Mouse (Mus musculus) CH12.LX (cell line): ENCODE results near the gene Unc13b. TPM values are rescaled to one million over a fixed set of nuclear protein-coding genes. Genes with fewer than 3 reads are reported as not detected.

Source experiments
- DNase-seq: peaks from one replicate; pipeline ENCODE4 v3.0.0-alpha.2; 2013; ENCODE audit errors: extremely low read depth
- H3K27ac ChIP-seq: 2 replicates; pipeline ENCODE4 v1.5.1; 2012; ENCODE audit warnings: low read depth, mild to moderate bottlenecking, control low read depth, moderate library complexity; ENCODE audit not compliant: insufficient read depth
- H3K27me3 ChIP-seq: replicated peaks from 2 replicates; pipeline ENCODE3; 2012; ENCODE audit warnings: inconsistent platforms
- H3K36me3 ChIP-seq, 2 experiments: replicated peaks in 1 of 2; 2 replicates each; pipeline versions ENCODE3 to v1.6.1; 2012; ENCODE audit warnings: inconsistent platforms in 1 of 2, low read length in 1 of 2, mild to moderate bottlenecking in 1 of 2, mixed read lengths in 1 of 2, moderate library complexity in 1 of 2; ENCODE audit not compliant: control insufficient read depth in 1 of 2, insufficient read depth in 1 of 2
- H3K4me1 ChIP-seq, 2 experiments: 2 replicates each; pipeline ENCODE4 v1.6.1; 2012; ENCODE audit warnings: inconsistent platforms in 1 of 2, moderate library complexity in 1 of 2; ENCODE audit not compliant: insufficient read depth in 2 of 2, control insufficient read depth in 1 of 2
- H3K4me2 ChIP-seq: 2 replicates; pipeline ENCODE4 v1.6.1; 2012; ENCODE audit warnings: low read depth, mild to moderate bottlenecking, control low read depth; ENCODE audit not compliant: poor library complexity, insufficient read depth, severe bottlenecking
- H3K4me3 ChIP-seq, 3 experiments: fragments of 150-350 bp in 1 of 3; sonication (generic) in 1 of 3; replicated peaks in 1 of 3; 2 replicates each; pipeline versions ENCODE3 to v1.5.1; 2011 to 2012; ENCODE audit warnings: low read depth in 2 of 3, low read length in 2 of 3, mild to moderate bottlenecking in 2 of 3, moderate library complexity in 2 of 3, control low read depth in 1 of 3, improper control_type of control experiment in 1 of 3, inconsistent platforms in 1 of 3, mixed read lengths in 1 of 3; ENCODE audit not compliant: poor library complexity in 1 of 3
- H3K79me2 ChIP-seq: replicated peaks from 2 replicates; pipeline ENCODE4 v1.6.1; 2012; ENCODE audit warnings: mild to moderate bottlenecking, moderate library complexity; ENCODE audit not compliant: control insufficient read depth, poor library complexity, insufficient read depth, severe bottlenecking; ENCODE audit errors: extremely low read depth
- H3K9ac ChIP-seq: 2 replicates; pipeline ENCODE4 v1.6.1; 2012; ENCODE audit warnings: low read depth, mild to moderate bottlenecking, control low read depth, moderate library complexity; ENCODE audit not compliant: insufficient read depth
- H3K9me3 ChIP-seq: replicated peaks from 2 replicates; pipeline ENCODE3; 2012; ENCODE audit warnings: low read length, inconsistent platforms, mixed read lengths
- CTCF ChIP-seq, 2 experiments: IDR thresholded peaks in 1 of 2; conservative IDR thresholded peaks in 1 of 2; 2 replicates each; pipeline ENCODE4 v1.5.1; 2011 to 2012; ENCODE audit warnings: low read depth in 2 of 2, low read length in 2 of 2, improper control_type of control experiment in 1 of 2, inconsistent platforms in 1 of 2, mild to moderate bottlenecking in 1 of 2, moderate library complexity in 1 of 2
- E2F4 ChIP-seq: IDR thresholded peaks from 2 replicates; pipeline ENCODE4 v1.6.1; 2011; ENCODE audit warnings: low read depth, low read length, improper control_type of control experiment; ENCODE audit not compliant: insufficient replicate concordance
- EP300 ChIP-seq: IDR thresholded peaks from 2 replicates; pipeline ENCODE4 v1.6.1; 2011; ENCODE audit warnings: low read length, improper control_type of control experiment
- ETS1 ChIP-seq: conservative IDR thresholded peaks from 2 replicates; pipeline ENCODE4 v1.6.1; 2012; ENCODE audit warnings: low read depth, mild to moderate bottlenecking, inconsistent platforms, low read length, improper control_type of control experiment, moderate library complexity
- JUND ChIP-seq: conservative IDR thresholded peaks from 2 replicates; pipeline ENCODE4 v1.6.1; 2011; ENCODE audit warnings: low read depth, low read length, improper control_type of control experiment
- KAT2A ChIP-seq: IDR thresholded peaks from 2 replicates; pipeline ENCODE4 v1.6.1; 2012; ENCODE audit warnings: low read length, improper control_type of control experiment, inconsistent platforms; ENCODE audit not compliant: insufficient replicate concordance
- MAX ChIP-seq: IDR thresholded peaks from 2 replicates; pipeline ENCODE4 v1.6.1; 2011; ENCODE audit warnings: low read length, improper control_type of control experiment
- MYC ChIP-seq: IDR thresholded peaks from 2 replicates; pipeline ENCODE4 v1.6.1; 2011; ENCODE audit warnings: low read depth, mild to moderate bottlenecking, improper control_type of control experiment, low read length
- NELFE ChIP-seq: IDR thresholded peaks from 2 replicates; pipeline ENCODE4 v1.6.1; 2011; ENCODE audit warnings: low read depth, low read length, improper control_type of control experiment
- PAX5 ChIP-seq: IDR thresholded peaks from 2 replicates; pipeline ENCODE4 v1.6.1; 2012; ENCODE audit warnings: low read length, inconsistent platforms, mixed read lengths
- POLR2AphosphoS2 ChIP-seq: IDR thresholded peaks from 2 replicates; pipeline ENCODE4 v1.6.1; 2011; ENCODE audit warnings: low read depth, low read length, improper control_type of control experiment
- RAD21 ChIP-seq: IDR thresholded peaks from 2 replicates; pipeline ENCODE4 v1.6.1; 2011; ENCODE audit warnings: low read depth, mild to moderate bottlenecking, low read length, improper control_type of control experiment, moderate library complexity
- RCOR1 ChIP-seq: conservative IDR thresholded peaks from 2 replicates; pipeline ENCODE4 v1.6.1; 2012; ENCODE audit warnings: low read depth, mild to moderate bottlenecking, inconsistent platforms, low read length, improper control_type of control experiment
- SIN3A ChIP-seq: IDR thresholded peaks from 2 replicates; pipeline ENCODE4 v1.6.1; 2012; ENCODE audit warnings: low read length, improper control_type of control experiment, inconsistent platforms
- SMC3 ChIP-seq: IDR thresholded peaks from 2 replicates; pipeline ENCODE4 v1.6.1; 2011; ENCODE audit warnings: low read depth, low read length, improper control_type of control experiment
- TBP ChIP-seq: conservative IDR thresholded peaks from 2 replicates; pipeline ENCODE4 v1.6.1; 2011; ENCODE audit warnings: low read depth, low read length, improper control_type of control experiment
- UBTF ChIP-seq: IDR thresholded peaks from 2 replicates; pipeline ENCODE4 v1.6.1; 2012; ENCODE audit warnings: low read depth, mild to moderate bottlenecking, inconsistent platforms, low read length, improper control_type of control experiment, moderate library complexity
- USF1 ChIP-seq: IDR thresholded peaks from 2 replicates; pipeline ENCODE4 v1.6.1; 2014; ENCODE audit warnings: low read depth, mild to moderate bottlenecking, inconsistent platforms, low read length, improper control_type of control experiment
- USF2 ChIP-seq: conservative IDR thresholded peaks from 2 replicates; pipeline ENCODE4 v1.6.1; 2011; ENCODE audit warnings: low read depth, low read length, improper control_type of control experiment
- ZKSCAN1 ChIP-seq: IDR thresholded peaks from 2 replicates; pipeline ENCODE4 v1.6.1; 2012; ENCODE audit warnings: low read depth, inconsistent platforms, low read length, improper control_type of control experiment, borderline replicate concordance
- ZMIZ1 ChIP-seq: IDR thresholded peaks from 2 replicates; pipeline ENCODE4 v1.6.1; 2012; ENCODE audit warnings: low read depth, mild to moderate bottlenecking, inconsistent platforms, low read length, improper control_type of control experiment
- ZNF384 ChIP-seq: IDR thresholded peaks from 2 replicates; pipeline ENCODE4 v1.6.1; 2012; ENCODE audit warnings: low read depth, low read length, improper control_type of control experiment, inconsistent platforms
- dilution Hi-C: fragments of 300-500 bp; cut with MboI; formaldehyde crosslinking; loops from 2 replicates; pipeline ENCODE4 v1.14.3; 2020; ENCODE audit warnings: low sequenced_read_pairs; ENCODE audit not compliant: extremely low pct_unique_long_range_greater_than_20kb, extremely low pct_ligation_motif_present
- in situ Hi-C: fragments of 300-500 bp; cut with MboI; formaldehyde crosslinking; loops from 3 replicates; pipeline ENCODE4 v1.14.3; 2019; ENCODE audit warnings: low sequenced_read_pairs, low pct_ligation_motif_present, low pct_unique_long_range_greater_than_20kb, mixed read lengths
- polyA plus RNA-seq: library from polyadenylated mRNA; unstranded; fragments of >175 nt; gene quantifications from 2 replicates; pipeline ENCODE4 v1.2.1, GENCODE M21; 2012; ENCODE audit warnings: low read depth; ENCODE audit not compliant: insufficient read length
- total RNA-seq, 2 experiments: library from RNA; depleted of rRNA; stranded (reverse); fragments of 300-350 nt in 1 of 2; fragments of >200 nt in 1 of 2; gene quantifications; 2 replicates each; pipeline ENCODE4 v1.2.3; 2012 to 2014

Gene Unc13b
- total and polyA plus RNA-seq, 3 experiments, result 0.08 to 0.23 (median 0.19) TPM

DNA sequence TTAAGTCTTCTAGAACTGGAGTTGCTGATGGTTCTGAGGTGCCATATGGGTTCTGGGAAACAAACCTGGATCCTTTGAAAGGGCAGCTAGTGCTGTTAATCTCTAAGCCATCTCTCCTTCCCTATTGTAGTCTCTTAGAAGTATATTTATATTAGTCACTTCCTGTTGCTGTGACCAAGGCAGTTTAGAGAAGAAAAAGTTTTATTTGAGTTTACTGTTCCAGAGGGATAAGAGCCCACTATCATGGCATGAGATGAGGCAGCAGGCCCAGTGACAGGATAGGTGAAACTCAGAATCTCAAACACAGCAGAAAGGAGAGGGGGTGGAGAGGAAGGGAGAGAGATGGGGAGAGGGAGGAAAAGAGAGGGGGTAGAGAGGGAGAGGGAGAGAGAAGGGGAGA is 54.7 kb downstream of the Unc13b start:
- dilution Hi-C loops, result no loop called here
- H3K4me1 ChIP-seq, result no peaks in the 10 kb centered on the region
- no peaks in the 10 kb centered on the region for H3K79me2 ChIP-seq
- no peak overlapping the region for H3K4me2 ChIP-seq
- H3K9me3 ChIP-seq, result no peaks in the 10 kb centered on the region
- H3K27me3 ChIP-seq, result no peaks in the 10 kb centered on the region
- H3K4me3 ChIP-seq, result no peak overlapping the region
- no peak overlapping the region for H3K27ac ChIP-seq
- in situ Hi-C loops, result no loop called here
- no peak for TF ChIP-seq RCOR1
- no peak for TF ChIP-seq SIN3A
- no peak for TF ChIP-seq MAX
- no peak for TF ChIP-seq USF2
- no peak for TF ChIP-seq KAT2A
- TF ChIP-seq PAX5, result no peak
- TF ChIP-seq SMC3, result no peak
- no peak for TF ChIP-seq ZKSCAN1
- TF ChIP-seq POLR2AphosphoS2, result no peak
- TF ChIP-seq JUND, result no peak
- TF ChIP-seq ZMIZ1, result no peak
- TF ChIP-seq TBP, result no peak
- no peak for TF ChIP-seq USF1
- TF ChIP-seq, all 38 proteins: peak for 0
- no peak for DNase-seq
- Histone ChIP-seq H3K9ac (no peak overlapping the region), H3K36me3 (no peaks in the 10 kb centered on the region)

DNA sequence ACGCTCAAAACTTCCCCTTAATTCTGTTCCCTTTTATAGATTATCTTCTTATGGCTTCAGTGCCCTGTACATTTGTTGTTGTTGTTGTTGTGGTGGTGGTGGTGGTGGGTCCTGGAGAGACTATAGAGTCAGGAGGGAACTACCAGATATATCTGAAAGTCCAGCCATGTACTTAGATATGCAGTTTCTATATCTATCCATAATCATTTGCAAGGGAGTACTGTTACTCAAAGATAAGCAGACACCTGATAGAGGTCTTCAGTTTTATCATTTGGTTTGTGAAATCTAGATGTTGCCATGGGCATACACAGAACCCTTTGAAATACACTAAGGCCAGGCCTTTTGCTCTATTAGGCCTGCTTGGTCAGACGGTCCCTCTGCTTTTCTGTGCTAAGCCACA is 55.8 kb downstream of the Unc13b start:
- no peak overlapping the region; the same call in 1 of the 2 replicates for H3K4me2 ChIP-seq
- in situ Hi-C loops, result no loop called here
- H3K4me3 ChIP-seq, result no peak overlapping the region
- TF ChIP-seq EP300 (no peak), E2F4 (no peak), PAX5 (no peak), ETS1 (no peak)
- TF ChIP-seq, all 38 proteins: peak for 0
- H3K27me3 ChIP-seq, result no peaks in the 10 kb centered on the region
- H3K27ac ChIP-seq, result no peak overlapping the region
- no peaks in the 10 kb centered on the region for H3K36me3 ChIP-seq
- dilution Hi-C loops, result no loop called here
- no peak overlapping the region for H3K9ac ChIP-seq
- no peaks in the 10 kb centered on the region for H3K9me3 ChIP-seq
- no peak for DNase-seq
- H3K79me2 ChIP-seq, result no peaks in the 10 kb centered on the region
- H3K4me1 ChIP-seq, result no peaks in the 10 kb centered on the region

DNA sequence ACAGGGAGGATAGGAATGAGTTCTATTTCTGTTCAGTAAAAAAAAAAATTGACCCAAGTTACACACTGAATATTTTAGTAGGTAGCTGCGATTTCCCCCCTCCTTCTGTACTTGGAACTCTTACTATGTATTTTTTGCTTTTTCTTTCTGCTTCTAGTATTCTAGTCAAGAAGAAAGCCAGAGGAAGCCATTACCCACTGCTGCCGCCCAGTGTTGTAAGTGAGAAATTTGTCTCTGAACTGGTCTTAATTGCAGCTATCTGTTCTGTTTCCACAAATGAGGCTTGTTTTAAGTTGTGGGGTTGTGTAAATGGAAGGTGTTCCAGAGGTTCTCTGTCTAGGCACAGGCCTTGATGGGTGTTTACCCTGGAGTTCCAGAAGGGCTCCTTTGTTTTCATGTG is 56.2 kb downstream of the Unc13b start:
- H3K4me3 ChIP-seq, result no peak overlapping the region
- no peak overlapping the region for H3K9ac ChIP-seq
- no peak overlapping the region for H3K27ac ChIP-seq
- DNase-seq, result peak; percentile 46
- H3K4me1 ChIP-seq, result no peaks in the 10 kb centered on the region
- no peaks in the 10 kb centered on the region for H3K27me3 ChIP-seq
- in situ Hi-C loops, result no loop called here
- dilution Hi-C loops, result no loop called here
- TF ChIP-seq RCOR1 (no peak), MYC (no peak), NELFE (no peak), RAD21 (peak; percentile 55), UBTF (no peak), ETS1 (no peak), ZNF384 (no peak), POLR2AphosphoS2 (no peak), CTCF (conservative IDR thresholded peaks at IDR 0.05 in 1 of 2, IDR thresholded peaks at IDR 0.05 in 1 of 2; ENCODE audit: low read depth in 2 of 2, low read length in 2 of 2) (peak; percentile 38 to 79), EP300 (no peak), SMC3 (peak; percentile 78)
- no peaks in the 10 kb centered on the region for H3K36me3 ChIP-seq
- H3K4me2 ChIP-seq, result no peak overlapping the region; the same call in 1 of the 2 replicates
- no peaks in the 10 kb centered on the region for H3K79me2 ChIP-seq
- no peaks in the 10 kb centered on the region for H3K9me3 ChIP-seq
